Mouse (Mus musculus) testis, postnatal 14 days (tissue): Measurements from ENCODE around the gene Sgta.
A peak's percentile ranks its signal among the peaks of the same experiment; 100 is the strongest.
"Not testable (repeated sequence)": the region's sequence is repeated elsewhere in the genome, so short reads cannot be mapped to it uniquely, and the experiment has no call there.

ENCODE experiments used
- DNase-seq: peaks from one replicate; pipeline ENCODE4 v3.0.0; 2021; ENCODE audit warnings: low spot score

Gene Sgta

GRCm38 (mm10) chr10:81057406-81058130 is 2.4 kb downstream of the Sgta start:
- DNase-seq = no peak

- DNase-seq = not testable (repeated sequence)
Observed at GRCm38 (mm10) chr10:81055802-81056340, 4.1 kb downstream of the Sgta start.

- no peak for DNase-seq
Observed at GRCm38 (mm10) chr10:81055169-81055568, 4.8 kb downstream of the Sgta start.

GRCm38 (mm10) chr10:81052577-81052976 is 7.4 kb downstream of the Sgta start:
- DNase-seq = no peak

GRCm38 (mm10) chr10:81051133-81051532 is 8.8 kb downstream of the Sgta start:
- DNase-seq = no peak

- DNase-seq = no peak
Observed at GRCm38 (mm10) chr10:81050645-81051044, 9.3 kb downstream of the Sgta start.

- not testable (repeated sequence) for DNase-seq
Observed at GRCm38 (mm10) chr10:81045246-81045645, 14.7 kb downstream of the Sgta start.

GRCm38 (mm10) chr10:81041458-81042175 is 18.4 kb downstream of the Sgta start:
- no peak for DNase-seq

- peak; percentile 99 for DNase-seq
Observed at GRCm38 (mm10) chr10:81036988-81037580, 22.9 kb downstream of the Sgta start, which contains the start of gene Slc39a3. Gene Slc39a3, minus strand, starts transcription at chr10:81037426.

- DNase-seq = no peak
Observed at GRCm38 (mm10) chr10:81036251-81036650, 23.7 kb downstream of the Sgta start.

- no peak for DNase-seq
Observed at GRCm38 (mm10) chr10:81033586-81033985, 26.4 kb downstream of the Sgta start.

- DNase-seq = no peak
Observed at GRCm38 (mm10) chr10:81029031-81029430, 30.9 kb downstream of the Sgta start.

- DNase-seq = no peak
Observed at GRCm38 (mm10) chr10:81028219-81028618, 31.8 kb downstream of the Sgta start.

- no peak for DNase-seq
Observed at GRCm38 (mm10) chr10:81027331-81027730, 32.6 kb downstream of the Sgta start.

- DNase-seq = no peak
Observed at GRCm38 (mm10) chr10:81026857-81027256, 33.1 kb downstream of the Sgta start.

- DNase-seq = no peak
Observed at GRCm38 (mm10) chr10:81025639-81026275, 34.2 kb downstream of the Sgta start, which contains the start of gene Diras1. Gene Diras1, minus strand, starts transcription at chr10:81025662.

GRCm38 (mm10) chr10:81025047-81025621 is 34.8 kb downstream of the Sgta start:
- no peak for DNase-seq

- no peak for DNase-seq
Observed at GRCm38 (mm10) chr10:81024346-81024937, 35.5 kb downstream of the Sgta start.

GRCm38 (mm10) chr10:81022744-81023143 is 37.2 kb downstream of the Sgta start:
- DNase-seq = peak; percentile 75

- no peak for DNase-seq
Observed at GRCm38 (mm10) chr10:81021547-81022110, 38.4 kb downstream of the Sgta start.

GRCm38 (mm10) chr10:81020207-81020606 is 39.8 kb downstream of the Sgta start:
- DNase-seq = no peak
